Mouse (Mus musculus) liver, adult 2 months (tissue): Measurements from ENCODE around the gene Fhl4.

Experiments used
- CTCF ChIP-seq: fragments of 200-500 bp; IDR thresholded peaks from 2 replicates; pipeline ENCODE4 v1.5.1; 2011; ENCODE audit warnings: low read depth, low read length, control low read depth
- POLR2A ChIP-seq: fragments of 200-500 bp; IDR thresholded peaks from 2 replicates; pipeline ENCODE4 v1.6.1; 2011; ENCODE audit warnings: low read length, control low read depth; ENCODE audit not compliant: insufficient read depth; ENCODE audit errors: extremely low read depth

DNA sequence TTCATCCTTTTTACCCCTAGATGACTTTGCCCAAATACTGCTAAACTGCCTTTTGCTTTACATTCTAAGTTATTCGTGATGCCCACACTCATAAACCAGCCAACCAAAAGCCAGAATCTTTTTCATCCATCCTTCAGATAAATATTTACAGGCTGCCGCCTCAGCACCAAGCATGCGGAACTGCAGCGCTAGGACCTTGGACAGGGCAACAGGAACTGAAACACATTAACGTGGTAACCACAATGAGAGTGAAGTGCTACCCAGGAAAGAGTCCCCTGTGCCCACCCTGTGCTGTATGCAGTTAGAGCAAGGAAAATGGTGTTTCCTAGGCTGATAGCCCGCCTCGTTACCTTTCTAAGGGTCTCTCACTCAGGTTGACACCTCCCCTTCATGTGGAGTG, 26.2 kb upstream of the Fhl4 start:
- TF ChIP-seq CTCF: no peak
- TF ChIP-seq POLR2A: no peak
